28 mouse cellular contexts compared by ENCODE assay signal in the genomic region with DNA sequence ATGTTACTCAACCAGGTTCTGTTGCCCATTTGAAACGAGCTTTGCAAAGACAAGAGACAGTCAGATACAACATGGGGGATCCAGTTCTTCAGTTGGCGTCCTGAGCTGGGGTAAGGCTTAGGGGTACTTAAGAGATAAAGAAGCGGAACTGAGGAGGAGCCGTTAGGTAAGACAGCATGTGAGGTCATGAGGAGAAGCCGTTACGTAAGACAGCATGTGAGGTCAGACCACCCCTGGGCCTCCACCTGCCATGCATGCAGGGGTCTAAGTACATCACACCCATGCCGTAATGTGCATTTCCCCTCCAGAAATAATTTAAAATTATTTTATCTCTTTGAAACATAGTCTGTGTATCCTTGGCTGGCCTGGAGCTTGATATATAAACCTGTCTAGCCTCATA. TPM values are rescaled to one million over a fixed set of nuclear protein-coding genes. Genes with fewer than 3 reads are reported as not detected.
DNase-seq lines count a peak whose midpoint lies in the region; ATAC-seq and TF ChIP-seq lines count a peak whose summit lies in the region.
"Had no signal": no experiment of that assay in that cellular context is flagged by ENCODE, and none has a peak within 500 bp of the region (broad histone marks: within the 10 kb centered on the region; RNA-seq: fewer than 3 reads in every experiment).

No protein-coding gene starts in this region.

- peaks cover 9% of the 10 kb centered on the region for H3K36me3 ChIP-seq in heart, embryonic 10.5 days
- peaks cover 5% of the 10 kb centered on the region; the same call in 1 of the 2 replicates for H3K36me3 ChIP-seq in ES-Bruce4 (ENCODE audit: control insufficient read depth, insufficient read depth, low read length, poor library complexity, severe bottlenecking)
- H3K36me3 ChIP-seq in kidney, embryonic 16.5 days (ENCODE audit: insufficient read depth, low read length), result peaks cover 1% of the 10 kb centered on the region; the same call in 1 of the 2 replicates

- peaks cover 2% of the 10 kb centered on the region; the same call in 1 of the 2 replicates for H3K9me3 ChIP-seq in heart, embryonic 10.5 days
- H3K9me3 ChIP-seq in ES-Bruce4 (replicated peaks; ENCODE audit: control insufficient read depth, insufficient read depth, low read length, poor library complexity, severe bottlenecking), result peaks cover 14% of the 10 kb centered on the region
- no peaks in the 10 kb centered on the region; the same call in 1 of the 2 replicates for H3K9me3 ChIP-seq in kidney, embryonic 16.5 days (ENCODE audit: low read length)

- H3K27ac ChIP-seq in heart, embryonic 10.5 days, result no peak overlapping the region
- peak overlapping the region; percentile 87 for H3K27ac ChIP-seq in ES-Bruce4 (ENCODE audit: insufficient read depth, low read length)
- no peak overlapping the region for H3K27ac ChIP-seq in kidney, embryonic 16.5 days (ENCODE audit: low read length)
- H3K27ac ChIP-seq: embryonic facial prominence, embryonic 13.5 days; embryonic facial prominence, embryonic 15.5 days; forebrain, embryonic 10.5 days; forebrain, embryonic 12.5 days had no signal

- peak; percentile 70 for DNase-seq in heart, embryonic 10.5 days (ENCODE audit: low spot score)
- no peak for DNase-seq in heart, adult 8-10 months (ENCODE audit: low spot score)
- no peak for DNase-seq in layer of hippocampus, adult 18-20 months (ENCODE audit: low spot score in 2 of 2)
- DNase-seq: adrenal gland, adult 2 months; adrenal gland, postnatal 10 days; adrenal gland, postnatal 25 days; B cell, adult 2 months; cerebellum, adult 11 months; cerebellum, adult 18-20 months; cerebellum, adult 8-10 months; cerebellum, adult 9-11 months; cerebellum, postnatal 14 days; cerebellum, postnatal 36 days; embryo, embryonic 11 days had no signal

- no peak overlapping the region for H3K4me3 ChIP-seq in heart, embryonic 10.5 days
- H3K4me3 ChIP-seq in ES-Bruce4 (ENCODE audit: low read depth, low read length), result no peak overlapping the region
- no peak overlapping the region for H3K4me3 ChIP-seq in kidney, embryonic 16.5 days (ENCODE audit: low read length)
- H3K4me3 ChIP-seq: embryonic facial prominence, embryonic 13.5 days; embryonic facial prominence, embryonic 15.5 days; erythroblast, embryonic 14.5 days; forebrain, embryonic 10.5 days; forebrain, embryonic 12.5 days had no signal

- 73% methylated on average over 7 of the region's 7 CpGs for WGBS in heart, embryonic 10.5 days
- 87% methylated on average over 7 of the region's 7 CpGs for WGBS in kidney, embryonic 16.5 days

- H3K4me1 ChIP-seq in heart, embryonic 10.5 days, result peaks cover 3% of the 10 kb centered on the region
- peaks cover 7% of the 10 kb centered on the region for H3K4me1 ChIP-seq in ES-Bruce4 (ENCODE audit: control insufficient read depth, insufficient read depth, low read length)
- peaks cover 5% of the 10 kb centered on the region; the same call in 1 of the 2 replicates for H3K4me1 ChIP-seq in kidney, embryonic 16.5 days (ENCODE audit: insufficient read depth, low read length)

- peak; percentile 64 for ATAC-seq in megakaryocyte, adult 5-6 weeks (ENCODE audit: poor library complexity, severe bottlenecking)
- no peak for ATAC-seq in kidney, embryonic 16.5 days (ENCODE audit: low FRiP score, low TSS enrichment)
- ATAC-seq: CD4-positive, CD25-positive, alpha-beta regulatory T cell, adult 4 months; forebrain, embryonic 14.5 days; forebrain, embryonic 16.5 days had no signal

- no peak for TF ChIP-seq POLR2A in ES-Bruce4 (IDR thresholded peaks at IDR 0.05; ENCODE audit: insufficient read depth, low read length)

- peaks cover 24% of the 10 kb centered on the region for H3K27me3 ChIP-seq in heart, embryonic 10.5 days (ENCODE audit: insufficient read depth, poor library complexity, severe bottlenecking)
- H3K27me3 ChIP-seq in ES-Bruce4 (ENCODE audit: control insufficient read depth, insufficient read depth, low read length, poor library complexity, severe bottlenecking), result no peaks in the 10 kb centered on the region
- no peaks in the 10 kb centered on the region for H3K27me3 ChIP-seq in kidney, embryonic 16.5 days (ENCODE audit: insufficient read depth, low read length)
- H3K27me3 ChIP-seq: embryonic facial prominence, embryonic 15.5 days had no signal

- TF ChIP-seq CTCF in ES-Bruce4 (IDR thresholded peaks at IDR 0.05; ENCODE audit: low read depth, low read length), result no peak

- peak overlapping the region; percentile 54 for H3K9ac ChIP-seq in ES-Bruce4 (ENCODE audit: low read depth, poor library complexity, severe bottlenecking)
- H3K9ac ChIP-seq in kidney, embryonic 16.5 days (replicated peaks; ENCODE audit: low read length), result no peak overlapping the region
- H3K9ac ChIP-seq: embryonic facial prominence, embryonic 13.5 days; embryonic facial prominence, embryonic 15.5 days; forebrain, embryonic 12.5 days had no signal

- peak; percentile 94 for TF ChIP-seq EP300 in ES-Bruce4 (IDR thresholded peaks at IDR 0.05; ENCODE audit: insufficient read depth, low read depth, low read length)

- no peak overlapping the region for H3K4me2 ChIP-seq in kidney, embryonic 16.5 days (replicated peaks; ENCODE audit: low read depth, low read length)
- H3K4me2 ChIP-seq: embryonic facial prominence, embryonic 13.5 days; embryonic facial prominence, embryonic 15.5 days; forebrain, embryonic 12.5 days had no signal

RNA-seq across cellular contexts. Expression of a gene that starts 6.3 kb away (rescaled TPM):
- polyA plus RNA-seq in heart, embryonic 10.5 days (2016; fragmentation: Nextera tagmentation; extraction: Ambion mirVana), result 44.7 and 60.3 TPM in 2 replicates
- total RNA-seq in heart, adult 8-10 months (2022), result 10 to 100 TPM; 48.6 to 53.6 (median 50.1) TPM
- 83.8 and 86.5 TPM in 2 replicates for polyA plus RNA-seq in ES-Bruce4 (2011; ENCODE audit: insufficient read depth, insufficient read length, low read depth, missing spikeins)
- total RNA-seq in megakaryocyte, adult 5-6 weeks (2015), result 19.7 and 22.1 TPM in 2 replicates
- total RNA-seq in megakaryocyte, adult 5-6 weeks (2017), result 22.8 and 24.8 TPM in 2 replicates
- 70.2 and 72.4 TPM in 2 replicates for polyA plus RNA-seq in kidney, embryonic 16.5 days (2015; fragmentation: Nextera tagmentation; extraction: Ambion mirVana)
- total RNA-seq in layer of hippocampus, adult 18-20 months (2021), result 10 to 100 TPM; 45.4 to 48.3 TPM

RNA-seq across cellular contexts. Expression of a gene that starts 25.0 kb away (rescaled TPM):
- 0.11 TPM in 2 replicates for polyA plus RNA-seq in heart, embryonic 10.5 days (2016; fragmentation: Nextera tagmentation; extraction: Ambion mirVana)
- under 1 TPM in 3 of 4 experiments, not detected in 1; 0.09 to 0.16 (median 0.16) TPM for total RNA-seq in heart, adult 8-10 months (2022)
- polyA plus RNA-seq in ES-Bruce4 (2011; ENCODE audit: insufficient read depth, insufficient read length, low read depth, missing spikeins), result 1.2 and 1.4 TPM in 2 replicates
- not detected in 2 replicates for total RNA-seq in megakaryocyte, adult 5-6 weeks (2015)
- total RNA-seq in megakaryocyte, adult 5-6 weeks (2017), result not detected in 2 replicates
- polyA plus RNA-seq in kidney, embryonic 16.5 days (2015; fragmentation: Nextera tagmentation; extraction: Ambion mirVana), result 0.20 and 0.32 TPM in 2 replicates
- not detected for total RNA-seq in layer of hippocampus, adult 18-20 months (2021)
- total RNA-seq: CH12.LX; common myeloid progenitor, adult 5-6 weeks; MEL had no signal
- polyA plus RNA-seq: CD4-positive, CD25-positive, alpha-beta regulatory T cell, adult 4 months; erythroblast, embryonic 14.5 days had no signal

RNA-seq across cellular contexts. Expression of a gene that starts 27.4 kb away (rescaled TPM):
- polyA plus RNA-seq in heart, embryonic 10.5 days (2016; fragmentation: Nextera tagmentation; extraction: Ambion mirVana), result 62.3 and 67.2 TPM in 2 replicates
- 1 to 10 TPM in 3 of 4 experiments, under 1 TPM in 1; 0.98 to 1.6 (median 1.2) TPM for total RNA-seq in heart, adult 8-10 months (2022)
- 6.1 and 7.6 TPM in 2 replicates for polyA plus RNA-seq in ES-Bruce4 (2011; ENCODE audit: insufficient read depth, insufficient read length, low read depth, missing spikeins)
- total RNA-seq in megakaryocyte, adult 5-6 weeks (2015), result 5.5 and 10.9 TPM in 2 replicates
- total RNA-seq in megakaryocyte, adult 5-6 weeks (2017), result 4.4 and 6.6 TPM in 2 replicates
- 5.8 and 6.7 TPM in 2 replicates for polyA plus RNA-seq in kidney, embryonic 16.5 days (2015; fragmentation: Nextera tagmentation; extraction: Ambion mirVana)
- total RNA-seq in layer of hippocampus, adult 18-20 months (2021), result under 1 TPM; 0.41 to 0.84 TPM
- polyA plus RNA-seq: forebrain, embryonic 16.5 days had no signal

RNA-seq across cellular contexts. Expression of a gene that starts 45.9 kb away (rescaled TPM):
- polyA plus RNA-seq in heart, embryonic 10.5 days (2016; fragmentation: Nextera tagmentation; extraction: Ambion mirVana), result 149 and 176 TPM in 2 replicates
- total RNA-seq in heart, adult 8-10 months (2022), result 10 to 100 TPM; 34.9 to 42.6 (median 39.3) TPM
- 48.4 and 49.8 TPM in 2 replicates for polyA plus RNA-seq in ES-Bruce4 (2011; ENCODE audit: insufficient read depth, insufficient read length, low read depth, missing spikeins)
- total RNA-seq in megakaryocyte, adult 5-6 weeks (2015), result 85.2 and 95.7 TPM in 2 replicates
- 29.7 and 42.0 TPM in 2 replicates for total RNA-seq in megakaryocyte, adult 5-6 weeks (2017)
- 195 and 203 TPM in 2 replicates for polyA plus RNA-seq in kidney, embryonic 16.5 days (2015; fragmentation: Nextera tagmentation; extraction: Ambion mirVana)
- 10 to 100 TPM; 56.4 to 58.4 TPM for total RNA-seq in layer of hippocampus, adult 18-20 months (2021)
